Mouse (Mus musculus): ENCODE data around the gene Mknk2.

DNA sequence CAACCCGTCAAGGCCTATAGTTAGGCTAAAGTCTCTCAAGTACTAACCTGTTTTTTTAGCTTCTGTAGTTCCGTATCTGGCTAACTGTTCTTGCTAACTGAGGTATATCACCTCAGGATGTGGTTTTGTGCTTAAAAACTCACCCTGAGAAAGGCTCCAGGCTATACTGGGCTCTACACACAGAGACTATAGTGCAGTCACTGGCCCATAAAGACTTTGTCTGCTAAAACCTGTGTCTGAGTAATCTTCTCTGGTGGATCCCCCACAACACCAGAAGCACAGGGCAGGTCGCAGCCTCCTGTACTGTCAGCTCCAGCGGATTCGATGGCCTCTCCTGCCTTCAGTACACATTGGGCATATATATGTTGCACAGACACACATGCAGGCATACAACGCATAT lies 4.1 kb upstream of the Mknk2 start:
- no peak for TF ChIP-seq CTCF (IDR thresholded peaks at IDR 0.05; ENCODE audit: extremely low read depth, insufficient read depth, low read length)
- TF ChIP-seq POLR2A (IDR thresholded peaks at IDR 0.05; ENCODE audit: extremely low read depth, insufficient read depth, low read length) = no peak
